Mouse (Mus musculus): Measurements from ENCODE around the gene Enpp4. TPM values are rescaled to one million over a fixed set of nuclear protein-coding genes. Genes with fewer than 3 reads are reported as not detected.

Enpp4 gene
- polyA plus RNA-seq, 1 experiment: 8.4 TPM

- no peak for DNase-seq
- Histone ChIP-seq H3K27ac (ENCODE audit: control insufficient read depth, insufficient read depth, low read length) (no peak overlapping the region), H3K27me3 (ENCODE audit: control insufficient read depth, insufficient read depth, low read length) (no peaks in the 10 kb centered on the region), H3K36me3 (ENCODE audit: control insufficient read depth, insufficient read depth, low read length) (no peaks in the 10 kb centered on the region), H3K4me3 (ENCODE audit: control insufficient read depth, insufficient read depth, low read length) (no peak overlapping the region), H3K4me1 (replicated peaks; ENCODE audit: control insufficient read depth, insufficient read depth, low read length) (no peaks in the 10 kb centered on the region)
- TF ChIP-seq CTCF (IDR thresholded peaks at IDR 0.05; ENCODE audit: borderline replicate concordance, control insufficient read depth, extremely low read depth, insufficient read depth, low read length, poor library complexity): no peak
- no peak for TF ChIP-seq POLR2A (IDR thresholded peaks at IDR 0.05; ENCODE audit: control insufficient read depth, extremely low read depth, insufficient read depth, low read length, poor library complexity)
- 81% methylated on average over 6 of the region's 6 CpGs for WGBS
These were observed 36.7 kb downstream of the Enpp4 start for GRCm38 (mm10) chr17:44068876-44069275.

GRCm38 (mm10) chr17:44061289-44061890 is 44.2 kb downstream of the Enpp4 start:
- Histone ChIP-seq H3K27ac (ENCODE audit: control insufficient read depth, insufficient read depth, low read length) (no peak overlapping the region), H3K4me3 (ENCODE audit: control insufficient read depth, insufficient read depth, low read length) (no peak overlapping the region), H3K36me3 (ENCODE audit: control insufficient read depth, insufficient read depth, low read length) (no peaks in the 10 kb centered on the region), H3K27me3 (ENCODE audit: control insufficient read depth, insufficient read depth, low read length) (no peaks in the 10 kb centered on the region), H3K4me1 (replicated peaks; ENCODE audit: control insufficient read depth, insufficient read depth, low read length) (no peaks in the 10 kb centered on the region)
- no peak for DNase-seq
- no peak for TF ChIP-seq CTCF (IDR thresholded peaks at IDR 0.05; ENCODE audit: borderline replicate concordance, control insufficient read depth, extremely low read depth, insufficient read depth, low read length, poor library complexity)
- TF ChIP-seq POLR2A (IDR thresholded peaks at IDR 0.05; ENCODE audit: control insufficient read depth, extremely low read depth, insufficient read depth, low read length, poor library complexity): no peak
- WGBS: 89% methylated on average over 5 of the region's 5 CpGs

DNA sequence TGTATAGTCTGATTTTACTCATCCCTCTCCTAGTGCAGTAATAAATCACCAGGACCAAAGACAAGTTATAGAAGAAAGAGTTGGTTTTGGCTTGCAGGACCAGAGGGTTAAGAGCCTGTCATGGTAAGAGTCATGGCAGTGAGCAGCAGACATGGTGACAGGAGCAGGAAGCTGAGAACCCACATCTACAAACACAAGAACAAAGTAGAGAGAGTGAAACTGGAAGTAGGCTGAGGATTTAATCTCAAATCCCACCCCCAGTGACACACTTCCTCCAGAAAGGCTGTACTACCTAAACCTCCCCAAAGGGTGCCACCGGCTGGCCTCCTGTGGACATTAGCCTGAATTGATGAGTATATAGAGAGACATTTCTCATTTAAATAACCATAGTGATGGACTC is 44.8 kb downstream of the Enpp4 start:
- Histone ChIP-seq H3K27ac (ENCODE audit: control insufficient read depth, insufficient read depth, low read length) (no peak overlapping the region), H3K27me3 (ENCODE audit: control insufficient read depth, insufficient read depth, low read length) (no peaks in the 10 kb centered on the region), H3K36me3 (ENCODE audit: control insufficient read depth, insufficient read depth, low read length) (no peaks in the 10 kb centered on the region), H3K4me3 (ENCODE audit: control insufficient read depth, insufficient read depth, low read length) (no peak overlapping the region), H3K4me1 (replicated peaks; ENCODE audit: control insufficient read depth, insufficient read depth, low read length) (no peaks in the 10 kb centered on the region)
- no peak for DNase-seq
- TF ChIP-seq POLR2A (IDR thresholded peaks at IDR 0.05; ENCODE audit: control insufficient read depth, extremely low read depth, insufficient read depth, low read length, poor library complexity): no peak
- TF ChIP-seq CTCF (IDR thresholded peaks at IDR 0.05; ENCODE audit: borderline replicate concordance, control insufficient read depth, extremely low read depth, insufficient read depth, low read length, poor library complexity): no peak
- 100% methylated on average over 1 of the region's 1 CpGs for WGBS

DNA sequence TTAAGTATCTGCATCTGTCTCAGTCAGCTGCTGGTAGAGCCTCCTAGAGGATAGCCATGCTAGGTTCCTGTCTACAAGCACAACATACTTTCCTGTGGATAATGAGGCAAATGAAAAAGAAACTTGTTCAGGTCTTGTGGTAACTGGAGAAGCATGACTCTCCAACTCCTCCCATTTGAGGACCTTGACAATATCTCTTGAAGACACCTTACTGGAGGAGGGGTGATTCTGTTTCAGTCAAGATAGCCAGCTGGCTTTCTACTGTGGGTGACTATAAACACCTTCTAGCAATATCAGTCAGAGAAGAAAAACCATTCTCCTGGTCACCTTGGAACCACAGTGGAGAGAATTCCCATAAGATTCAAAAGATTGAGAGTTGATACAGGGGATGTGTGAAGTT is 47.5 kb downstream of the Enpp4 start:
- Histone ChIP-seq H3K4me1 (replicated peaks; ENCODE audit: control insufficient read depth, insufficient read depth, low read length) (no peaks in the 10 kb centered on the region), H3K4me3 (ENCODE audit: control insufficient read depth, insufficient read depth, low read length) (no peak overlapping the region), H3K36me3 (ENCODE audit: control insufficient read depth, insufficient read depth, low read length) (no peaks in the 10 kb centered on the region), H3K27me3 (ENCODE audit: control insufficient read depth, insufficient read depth, low read length) (no peaks in the 10 kb centered on the region), H3K27ac (ENCODE audit: control insufficient read depth, insufficient read depth, low read length) (no peak overlapping the region)
- DNase-seq: no peak
- TF ChIP-seq POLR2A (IDR thresholded peaks at IDR 0.05; ENCODE audit: control insufficient read depth, extremely low read depth, insufficient read depth, low read length, poor library complexity): no peak
- no peak for TF ChIP-seq CTCF (IDR thresholded peaks at IDR 0.05; ENCODE audit: borderline replicate concordance, control insufficient read depth, extremely low read depth, insufficient read depth, low read length, poor library complexity)

- Histone ChIP-seq H3K27me3 (ENCODE audit: control insufficient read depth, insufficient read depth, low read length) (no peaks in the 10 kb centered on the region), H3K36me3 (ENCODE audit: control insufficient read depth, insufficient read depth, low read length) (no peaks in the 10 kb centered on the region), H3K4me1 (replicated peaks; ENCODE audit: control insufficient read depth, insufficient read depth, low read length) (no peaks in the 10 kb centered on the region), H3K4me3 (ENCODE audit: control insufficient read depth, insufficient read depth, low read length) (no peak overlapping the region), H3K27ac (ENCODE audit: control insufficient read depth, insufficient read depth, low read length) (no peak overlapping the region)
- TF ChIP-seq POLR2A (IDR thresholded peaks at IDR 0.05; ENCODE audit: control insufficient read depth, extremely low read depth, insufficient read depth, low read length, poor library complexity): no peak
- no peak for TF ChIP-seq CTCF (IDR thresholded peaks at IDR 0.05; ENCODE audit: borderline replicate concordance, control insufficient read depth, extremely low read depth, insufficient read depth, low read length, poor library complexity)
- WGBS: 98% methylated on average over 1 of the region's 1 CpGs
- no peak for DNase-seq
These were observed 48.5 kb downstream of the Enpp4 start for GRCm38 (mm10) chr17:44057123-44057522.

GRCm38 (mm10) chr17:44053427-44053826 is 52.2 kb downstream of the Enpp4 start:
- no peak for TF ChIP-seq POLR2A (IDR thresholded peaks at IDR 0.05; ENCODE audit: control insufficient read depth, extremely low read depth, insufficient read depth, low read length, poor library complexity)
- no peak for TF ChIP-seq CTCF (IDR thresholded peaks at IDR 0.05; ENCODE audit: borderline replicate concordance, control insufficient read depth, extremely low read depth, insufficient read depth, low read length, poor library complexity)

More at GRCm38 (mm10) chr17:44053427-44053826, 52.2 kb downstream of the Enpp4 start:
- no peak overlapping the region for H3K4me3 ChIP-seq (ENCODE audit: control insufficient read depth, insufficient read depth, low read length)
- H3K4me1 ChIP-seq (replicated peaks; ENCODE audit: control insufficient read depth, insufficient read depth, low read length): no peaks in the 10 kb centered on the region
- H3K27me3 ChIP-seq (ENCODE audit: control insufficient read depth, insufficient read depth, low read length): no peaks in the 10 kb centered on the region
- H3K36me3 ChIP-seq (ENCODE audit: control insufficient read depth, insufficient read depth, low read length): no peaks in the 10 kb centered on the region
- DNase-seq: no peak
- 12% methylated on average over 4 of the region's 4 CpGs for WGBS
- no peak overlapping the region for H3K27ac ChIP-seq (ENCODE audit: control insufficient read depth, insufficient read depth, low read length)

Other genes starting within 250 kb of the Enpp4 start
- gene Enpp5, start 27.0 kb downstream of the Enpp4 start, polyA plus RNA-seq (2012; rRNA removed): 8.7 and 12.4 TPM in 2 replicates
- gene Clic5, start 82.8 kb upstream of the Enpp4 start, polyA plus RNA-seq (2012; rRNA removed): 6.3 and 7.7 TPM in 2 replicates